Mouse (Mus musculus): Measurements from ENCODE around the gene Olfr871. TPM values are rescaled to one million over a fixed set of nuclear protein-coding genes. Genes with fewer than 3 reads are reported as not detected.
"Not testable (repeated sequence)": the region's sequence is repeated elsewhere in the genome, so short reads cannot be mapped to it uniquely, and the experiment has no call there.

Olfr871 gene
- not detected in 2 replicates for total RNA-seq (2014; rRNA removed)
- polyA plus RNA-seq (2012; rRNA removed) = not detected in 2 replicates

DNA sequence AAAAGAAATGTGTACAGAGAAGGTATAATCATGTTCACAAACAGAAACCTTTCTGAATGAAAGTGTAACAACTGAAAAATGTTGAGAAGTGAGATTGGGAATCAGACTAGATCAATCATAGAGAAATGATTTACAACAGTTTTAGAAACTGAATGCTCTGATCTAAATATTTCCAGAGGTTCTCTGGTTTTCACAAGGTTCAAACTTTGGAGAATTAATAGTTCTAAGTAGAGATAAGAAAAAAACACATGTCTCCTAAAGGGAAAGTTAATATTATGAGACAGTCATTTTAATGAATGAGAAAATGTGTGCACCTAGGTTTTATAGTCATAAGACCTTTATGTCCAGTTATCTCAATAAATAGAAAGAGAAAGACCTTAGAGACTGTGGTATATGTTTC, at the start of gene Olfr871:
Gene Olfr871 (plus strand): TSS at position 301 of the 400 bp plus-strand sequence.
- H3K36me3 ChIP-seq (ENCODE audit: control insufficient read depth, insufficient read depth, low read length) = no peaks in the 10 kb centered on the region
- no peaks in the 10 kb centered on the region for H3K4me1 ChIP-seq (ENCODE audit: control insufficient read depth, insufficient read depth, low read length)
- no peak for DNase-seq (ENCODE audit: extremely low read depth, low read depth, low spot score)
- no peaks in the 10 kb centered on the region for H3K27me3 ChIP-seq (ENCODE audit: control insufficient read depth, insufficient read depth, low read length)
- no peak within 1 kb of the TSS for H3K9ac ChIP-seq (ENCODE audit: low read depth, low read length)
- TF ChIP-seq POLR2A (IDR thresholded peaks at IDR 0.05; ENCODE audit: extremely low read depth, insufficient read depth, low read length) (no peak), CTCF (IDR thresholded peaks at IDR 0.05; ENCODE audit: low read depth, low read length) (no peak)
- H3K4me3 ChIP-seq (ENCODE audit: insufficient read depth, low read depth, low read length) = no peak within 1 kb of the TSS
- no peaks in the 10 kb centered on the region for H3K79me2 ChIP-seq (ENCODE audit: control insufficient read depth, insufficient read depth, low read length)
- no peak within 1 kb of the TSS for H3K27ac ChIP-seq (replicated peaks; ENCODE audit: insufficient read depth, low read depth, low read length)

DNA sequence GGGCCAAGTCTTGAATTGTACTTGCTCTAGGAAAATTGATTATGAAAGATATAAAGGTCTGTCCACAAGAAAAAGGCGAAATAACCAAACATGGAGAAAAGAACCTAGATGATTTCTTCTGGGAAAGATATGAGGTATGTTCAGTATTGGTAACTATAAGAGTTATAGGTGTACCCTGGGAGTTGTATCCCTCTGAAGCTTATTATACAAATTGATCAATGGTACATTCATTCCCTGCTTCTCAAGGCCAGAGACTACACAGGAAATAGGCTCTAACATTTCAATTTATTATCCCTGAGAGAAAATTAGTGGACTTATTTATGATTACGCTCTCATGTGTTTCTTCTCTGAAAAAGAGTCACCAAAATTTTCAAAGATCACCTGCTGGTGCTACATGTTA, 38.0 kb upstream of the Olfr871 start, which contains the start of gene Olfr870:
Gene Olfr870 (minus strand): TSS at position 101 of the 400 bp plus-strand sequence.
- Histone ChIP-seq H3K9ac (ENCODE audit: low read depth, low read length) (no peak within 1 kb of the TSS), H3K27ac (replicated peaks; ENCODE audit: insufficient read depth, low read depth, low read length) (no peak within 1 kb of the TSS), H3K4me1 (ENCODE audit: control insufficient read depth, insufficient read depth, low read length) (no peaks in the 10 kb centered on the region), H3K36me3 (ENCODE audit: control insufficient read depth, insufficient read depth, low read length) (no peaks in the 10 kb centered on the region), H3K27me3 (ENCODE audit: control insufficient read depth, insufficient read depth, low read length) (no peaks in the 10 kb centered on the region), H3K79me2 (ENCODE audit: control insufficient read depth, insufficient read depth, low read length) (no peaks in the 10 kb centered on the region), H3K4me3 (ENCODE audit: insufficient read depth, low read depth, low read length) (no peak within 1 kb of the TSS)
- TF ChIP-seq CTCF (IDR thresholded peaks at IDR 0.05; ENCODE audit: low read depth, low read length) = no peak
- DNase-seq (ENCODE audit: extremely low read depth, low read depth, low spot score) = no peak
- 80% methylated on average over 2 of the region's 2 CpGs for WGBS

DNA sequence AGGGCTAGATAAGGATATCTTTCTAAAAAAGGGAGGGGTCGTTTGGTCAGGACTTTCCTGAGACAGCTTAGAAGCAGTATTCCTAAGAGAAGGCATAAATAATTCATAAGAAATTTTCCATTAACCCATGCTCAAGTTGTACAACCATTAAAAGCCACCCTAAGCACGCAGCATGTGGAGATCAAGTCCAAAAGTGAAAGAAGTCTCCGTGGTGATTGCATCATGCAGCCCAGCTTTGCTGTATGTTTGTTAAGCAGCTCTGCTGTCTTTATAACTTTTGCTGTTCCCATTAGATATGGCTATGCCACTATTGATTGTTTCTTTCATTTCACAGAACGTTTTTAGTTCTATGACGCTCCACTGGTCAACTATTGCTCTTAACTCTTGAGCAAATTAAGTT, 32.5 kb upstream of the Olfr871 start:
- Histone ChIP-seq H3K79me2 (ENCODE audit: control insufficient read depth, insufficient read depth, low read length) (no peaks in the 10 kb centered on the region), H3K36me3 (ENCODE audit: control insufficient read depth, insufficient read depth, low read length) (no peaks in the 10 kb centered on the region), H3K4me3 (ENCODE audit: insufficient read depth, low read depth, low read length) (no peak overlapping the region), H3K27me3 (ENCODE audit: control insufficient read depth, insufficient read depth, low read length) (no peaks in the 10 kb centered on the region), H3K9ac (ENCODE audit: low read depth, low read length) (no peak overlapping the region), H3K27ac (replicated peaks; ENCODE audit: insufficient read depth, low read depth, low read length) (no peak overlapping the region), H3K4me1 (ENCODE audit: control insufficient read depth, insufficient read depth, low read length) (no peaks in the 10 kb centered on the region)
- DNase-seq (ENCODE audit: extremely low read depth, low read depth, low spot score) = no peak
- TF ChIP-seq CTCF (IDR thresholded peaks at IDR 0.05; ENCODE audit: low read depth, low read length) (no peak), POLR2A (IDR thresholded peaks at IDR 0.05; ENCODE audit: extremely low read depth, insufficient read depth, low read length) (no peak)
- 62% methylated on average over 5 of the region's 5 CpGs for WGBS

DNA sequence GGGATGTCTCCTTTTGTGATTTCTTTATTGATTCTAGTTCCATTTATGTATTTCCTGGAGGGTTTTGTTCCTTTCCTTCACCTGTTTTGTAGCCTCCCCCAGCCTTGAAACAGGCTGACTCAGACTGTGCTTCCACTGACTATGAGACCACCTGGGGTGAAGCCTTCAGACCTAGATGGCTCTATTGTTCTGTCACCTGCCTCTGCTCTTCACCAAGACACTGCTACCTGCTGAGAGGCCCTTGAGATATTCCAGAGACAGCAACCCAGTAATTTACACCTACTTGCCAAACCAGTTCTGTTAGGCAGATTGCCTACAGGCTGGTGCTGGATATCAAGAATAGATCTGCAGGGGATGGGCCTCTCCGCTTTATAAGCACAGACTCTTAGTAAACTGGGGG, 9.9 kb upstream of the Olfr871 start:
- Histone ChIP-seq H3K27ac (replicated peaks; ENCODE audit: insufficient read depth, low read depth, low read length) (no peak overlapping the region), H3K79me2 (ENCODE audit: control insufficient read depth, insufficient read depth, low read length) (no peaks in the 10 kb centered on the region), H3K27me3 (ENCODE audit: control insufficient read depth, insufficient read depth, low read length) (peaks cover 2% of the 10 kb centered on the region; the same call in 1 of the 2 replicates), H3K4me3 (ENCODE audit: insufficient read depth, low read depth, low read length) (no peak overlapping the region), H3K9ac (ENCODE audit: low read depth, low read length) (no peak overlapping the region), H3K4me1 (ENCODE audit: control insufficient read depth, insufficient read depth, low read length) (no peaks in the 10 kb centered on the region), H3K36me3 (ENCODE audit: control insufficient read depth, insufficient read depth, low read length) (no peaks in the 10 kb centered on the region)
- 50% methylated on average over 1 of the region's 1 CpGs for WGBS
- no peak for TF ChIP-seq POLR2A (IDR thresholded peaks at IDR 0.05; ENCODE audit: extremely low read depth, insufficient read depth, low read length)
- no peak for TF ChIP-seq CTCF (IDR thresholded peaks at IDR 0.05; ENCODE audit: low read depth, low read length)
- no peak for DNase-seq (ENCODE audit: extremely low read depth, low read depth, low spot score)

DNA sequence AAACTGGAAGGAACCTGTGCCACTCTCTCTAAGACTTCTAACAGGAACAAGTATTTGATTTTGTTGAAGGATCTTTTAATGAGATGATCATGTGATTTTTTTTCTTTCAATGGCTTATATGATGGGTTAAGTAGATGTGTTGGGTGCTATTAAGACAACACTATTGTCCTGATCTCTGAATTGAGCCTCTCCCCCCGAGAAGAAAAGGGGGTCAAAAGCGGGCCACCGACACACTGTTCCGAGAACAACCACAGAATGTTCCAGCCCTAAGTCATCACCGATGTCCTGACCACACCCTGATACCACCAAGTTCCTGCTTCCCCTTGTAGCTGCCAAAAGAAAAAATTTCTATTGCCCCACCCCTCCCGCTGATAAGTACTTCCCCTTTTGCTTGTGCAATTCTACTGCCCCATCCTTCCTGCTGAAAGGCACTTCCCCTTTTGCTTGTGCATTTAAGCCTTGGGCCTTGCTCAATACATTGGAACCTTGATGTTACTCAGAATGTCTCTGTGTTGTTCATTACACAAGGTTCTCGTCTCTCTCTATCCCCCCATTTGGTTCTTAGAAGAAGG, 8.5 kb upstream of the Olfr871 start:
- H3K27ac ChIP-seq (replicated peaks; ENCODE audit: insufficient read depth, low read depth, low read length); H3K27me3 ChIP-seq (ENCODE audit: control insufficient read depth, insufficient read depth, low read length); H3K4me3 ChIP-seq (ENCODE audit: insufficient read depth, low read depth, low read length); H3K79me2 ChIP-seq (ENCODE audit: control insufficient read depth, insufficient read depth, low read length); DNase-seq (ENCODE audit: extremely low read depth, low read depth, low spot score); H3K36me3 ChIP-seq (ENCODE audit: control insufficient read depth, insufficient read depth, low read length); H3K4me1 ChIP-seq (ENCODE audit: control insufficient read depth, insufficient read depth, low read length); H3K9ac ChIP-seq (ENCODE audit: low read depth, low read length): not testable (repeated sequence)
- 81% methylated on average over 7 of the region's 7 CpGs for WGBS

DNA sequence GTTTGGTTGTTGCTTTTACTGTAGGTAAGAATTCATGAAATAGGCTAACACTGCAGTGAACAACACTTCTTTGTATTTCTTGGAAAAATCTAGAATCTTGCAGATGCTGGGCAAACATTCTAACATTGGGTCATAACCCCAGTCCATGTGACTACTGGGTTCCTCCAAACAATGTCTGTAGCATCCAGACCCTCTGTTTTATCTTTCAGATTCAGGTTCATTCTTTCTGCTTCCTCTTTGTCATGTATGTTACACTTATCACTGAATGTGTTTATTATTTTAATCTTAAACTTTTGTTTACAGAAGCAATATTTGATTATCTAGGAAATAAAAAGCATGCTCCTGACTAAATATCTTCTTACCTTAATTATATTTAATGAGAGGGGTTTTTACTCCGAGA, 1.2 kb upstream of the Olfr871 start:
- Histone ChIP-seq H3K9ac (ENCODE audit: low read depth, low read length) (no peak overlapping the region), H3K27ac (replicated peaks; ENCODE audit: insufficient read depth, low read depth, low read length) (no peak overlapping the region), H3K4me3 (ENCODE audit: insufficient read depth, low read depth, low read length) (no peak overlapping the region), H3K79me2 (ENCODE audit: control insufficient read depth, insufficient read depth, low read length) (no peaks in the 10 kb centered on the region), H3K27me3 (ENCODE audit: control insufficient read depth, insufficient read depth, low read length) (no peaks in the 10 kb centered on the region), H3K36me3 (ENCODE audit: control insufficient read depth, insufficient read depth, low read length) (no peaks in the 10 kb centered on the region), H3K4me1 (ENCODE audit: control insufficient read depth, insufficient read depth, low read length) (no peaks in the 10 kb centered on the region)
- WGBS = 25% methylated on average over 1 of the region's 1 CpGs
- DNase-seq (ENCODE audit: extremely low read depth, low read depth, low spot score) = no peak
- TF ChIP-seq CTCF (IDR thresholded peaks at IDR 0.05; ENCODE audit: low read depth, low read length) (no peak), POLR2A (IDR thresholded peaks at IDR 0.05; ENCODE audit: extremely low read depth, insufficient read depth, low read length) (no peak)

Data from liver, adult 2 months (tissue).